Comparison of ENCODE assay signal across 8 mouse cellular contexts in the genomic region with DNA sequence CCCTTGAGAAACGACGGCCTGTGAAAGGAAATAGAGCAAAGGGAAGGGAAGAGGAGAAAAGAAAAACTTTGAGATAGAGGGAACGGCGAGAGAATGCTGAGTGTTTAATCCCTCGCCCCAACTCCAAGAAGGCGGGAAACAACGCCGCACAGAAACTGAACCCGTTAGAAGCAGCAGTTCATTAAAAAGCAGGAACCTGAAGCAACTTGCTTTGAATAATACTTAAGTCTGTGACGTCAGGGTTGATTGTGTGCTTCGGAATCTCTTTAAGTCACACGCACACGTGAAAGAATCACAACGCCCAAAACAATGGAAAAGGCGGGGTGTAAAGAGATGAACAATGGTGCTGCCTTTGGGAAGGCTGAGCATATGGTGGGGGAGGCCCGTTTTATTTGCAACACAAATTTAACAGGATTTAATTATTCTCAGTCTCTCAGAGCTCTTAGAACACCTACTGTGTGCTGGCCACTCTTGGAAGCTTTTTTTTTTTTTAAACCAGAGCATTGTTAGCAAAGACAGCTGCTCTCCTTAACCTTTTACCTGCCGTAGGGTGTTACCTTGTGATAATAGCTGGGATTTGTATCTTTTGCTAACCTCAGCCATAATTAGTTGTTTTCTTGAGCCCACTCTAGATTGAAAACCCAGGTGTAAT. TPM values are rescaled to one million over a fixed set of nuclear protein-coding genes. Genes with fewer than 3 reads are reported as not detected.
DNase-seq lines count a peak whose midpoint lies in the region; ATAC-seq and TF ChIP-seq lines count a peak whose summit lies in the region.

A gene (minus strand): TSS at position 213 of the 652 bp plus-strand sequence.

- peak within 1 kb of the TSS; percentile 72 for H3K4me3 ChIP-seq in forebrain, embryonic 11.5 days (ENCODE audit: low read depth, low read length)
- peak within 1 kb of the TSS; percentile 63 for H3K4me3 ChIP-seq in limb, embryonic 13.5 days
- peak within 1 kb of the TSS; percentile 42 for H3K4me3 ChIP-seq in myocyte

- no peaks in the 10 kb centered on the region for H3K9me3 ChIP-seq in forebrain, embryonic 11.5 days (ENCODE audit: control insufficient read depth, low read length)
- no peaks in the 10 kb centered on the region for H3K9me3 ChIP-seq in limb, embryonic 13.5 days

- H3K27ac ChIP-seq in forebrain, embryonic 11.5 days (ENCODE audit: low read depth, low read length) = peak within 1 kb of the TSS; percentile 95
- H3K27ac ChIP-seq in limb, embryonic 13.5 days = peak within 1 kb of the TSS; percentile 98

- H3K9ac ChIP-seq in forebrain, embryonic 11.5 days (ENCODE audit: low read length) = peak within 1 kb of the TSS; percentile 79
- H3K9ac ChIP-seq in limb, embryonic 13.5 days = peak within 1 kb of the TSS; percentile 79

- no peak for TF ChIP-seq POLR2A in myocyte (IDR thresholded peaks at IDR 0.05; ENCODE audit: insufficient read length, low read depth)

- no peaks in the 10 kb centered on the region for H3K79me2 ChIP-seq in myocyte (ENCODE audit: control insufficient read depth, insufficient read depth)

- peak within 1 kb of the TSS; percentile 72 for H3K4me2 ChIP-seq in forebrain, embryonic 11.5 days (ENCODE audit: low read depth, low read length, severe bottlenecking)
- H3K4me2 ChIP-seq in limb, embryonic 13.5 days (replicated peaks) = peak within 1 kb of the TSS; percentile 77
- peak within 1 kb of the TSS; percentile 93 for H3K4me2 ChIP-seq in myocyte (ENCODE audit: low read depth)

- ATAC-seq in forebrain, embryonic 11.5 days (replicated peaks; ENCODE audit: low FRiP score) = peak; percentile 59
- peak; percentile 12 to 49 for ATAC-seq in hematopoietic stem cell, adult 5-6 weeks (replicated peaks in 1 of 2; ENCODE audit: insufficient read depth in 1 of 2, low FRiP score in 2 of 2, low TSS enrichment in 1 of 2, low read depth in 1 of 2, poor library complexity in 2 of 2, severe bottlenecking in 2 of 2)
- peak; percentile 45; the same call in 1 of the 2 replicates for ATAC-seq in limb, embryonic 13.5 days (ENCODE audit: low FRiP score, low read depth)

- no peaks in the 10 kb centered on the region for H3K27me3 ChIP-seq in forebrain, embryonic 11.5 days (ENCODE audit: control insufficient read depth, insufficient read depth, low read length)
- no peaks in the 10 kb centered on the region for H3K27me3 ChIP-seq in limb, embryonic 13.5 days
- no peaks in the 10 kb centered on the region for H3K27me3 ChIP-seq in myocyte (ENCODE audit: control insufficient read depth, insufficient read depth, insufficient read length)

- WGBS in forebrain, embryonic 11.5 days = under 1% methylated on average over 17 of the region's 17 CpGs
- WGBS in limb, embryonic 13.5 days = under 1% methylated on average over 17 of the region's 17 CpGs

- no peaks in the 10 kb centered on the region; the same call in 1 of the 2 replicates for H3K36me3 ChIP-seq in forebrain, embryonic 11.5 days (ENCODE audit: control insufficient read depth, insufficient read depth, low read length)
- H3K36me3 ChIP-seq in limb, embryonic 13.5 days = peaks cover 9% of the 10 kb centered on the region
- no peaks in the 10 kb centered on the region for H3K36me3 ChIP-seq in myocyte (ENCODE audit: control insufficient read depth, insufficient read depth)

- H3ac ChIP-seq in myocyte (ENCODE audit: control insufficient read depth, insufficient read length) = peak within 1 kb of the TSS; percentile 35

- DNase-seq in layer of hippocampus, adult 18-20 months (ENCODE audit: low spot score in 2 of 2) = peak; percentile 22
- no peak for DNase-seq in layer of hippocampus, adult 9-10 months (ENCODE audit: low spot score)
- DNase-seq in WW6 (ENCODE audit: low read depth, low spot score) = peak; percentile 87
- DNase-seq in forebrain, embryonic 11.5 days (ENCODE audit: low spot score) = no peak
- DNase-seq in spleen, postnatal 10 days (ENCODE audit: low spot score in 2 of 2) = no peak

- H3K4me1 ChIP-seq in forebrain, embryonic 11.5 days (replicated peaks; ENCODE audit: control insufficient read depth, insufficient read depth, low read length) = peaks cover 4% of the 10 kb centered on the region; the same call in 1 of the 2 replicates
- H3K4me1 ChIP-seq in limb, embryonic 13.5 days = peaks cover 24% of the 10 kb centered on the region

TF ChIP-seq in myocyte, 11 proteins besides CTCF, POLR2A, EP300 and RAD21:
- TF ChIP-seq MYOG (IDR thresholded peaks at IDR 0.05; ENCODE audit: control insufficient read depth in 1 of 3, insufficient read depth in 1 of 3, insufficient read length in 2 of 3, low read depth in 2 of 3) (no peak), POLR2AphosphoS2 (IDR thresholded peaks at IDR 0.05; ENCODE audit: insufficient read length, low read depth) (no peak), MAX (IDR thresholded peaks at IDR 0.05; ENCODE audit: low read depth) (no peak), REST (IDR thresholded peaks at IDR 0.05; ENCODE audit: insufficient read depth, insufficient read length) (no peak), TCF12 (IDR thresholded peaks at IDR 0.05; ENCODE audit: insufficient read depth, poor library complexity, severe bottlenecking) (no peak)

RNA-seq across cellular contexts. Expression of the gene that starts here (rescaled TPM):
- 10 to 100 TPM; 63.9 to 68.3 TPM for total RNA-seq in layer of hippocampus, adult 18-20 months (2021)
- 41.1 and 46.0 TPM in 2 replicates for polyA plus RNA-seq in forebrain, embryonic 11.5 days (2014; fragmentation: Nextera tagmentation; extraction: Ambion mirVana)
- total RNA-seq in hematopoietic stem cell, adult 5-6 weeks (2017) = 19.4 and 23.6 TPM in 2 replicates
- polyA plus RNA-seq in limb, embryonic 13.5 days (2015; fragmentation: Nextera tagmentation; extraction: Ambion mirVana) = 26.1 and 28.4 TPM in 2 replicates
- polyA plus RNA-seq in myocyte (2012; fragmentation: generic; extraction: Trizol) = 15.5 TPM

Comparison
In these comparisons a context has a peak if more than half of its experiments do, and no peak if none do; other contexts are left out.
1. DNase-seq: peak in layer of hippocampus, adult 18-20 months (2 of 2) and WW6 (single experiment); none in layer of hippocampus, adult 9-10 months (single experiment), forebrain, embryonic 11.5 days (single experiment) and spleen, postnatal 10 days (0 of 2).
2. Peak in every context shown above with its lines, with median percentiles within 50 percentile points of each other: ATAC-seq, H3K4me2 ChIP-seq and H3K4me3 ChIP-seq.